In the genomic region with DNA sequence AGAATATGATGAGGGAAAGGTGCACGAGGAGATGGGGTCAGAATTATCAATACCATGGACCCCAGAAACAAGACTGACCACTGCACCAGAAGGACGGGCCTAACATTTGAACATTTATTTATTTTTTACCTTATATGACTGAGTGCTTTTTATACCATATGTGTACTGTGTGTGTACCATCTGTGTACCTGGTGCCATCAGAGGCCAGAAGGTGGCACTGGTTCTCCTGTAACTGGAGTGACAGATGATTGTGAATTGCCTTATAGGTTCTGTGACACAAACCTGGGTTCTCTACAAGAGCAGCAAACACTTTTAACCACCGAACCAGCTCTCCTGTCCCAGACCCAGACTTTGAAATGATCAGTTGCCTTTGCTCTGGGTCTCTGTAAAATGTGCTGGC, we compare ENCODE assay signal across 1 mouse cellular context.
TF ChIP-seq lines count a peak whose summit lies in the region.

No protein-coding gene starts in this region.

TF ChIP-seq in CH12.LX, 34 proteins besides CTCF, POLR2A, EP300 and RAD21:
- TF ChIP-seq CHD2 (IDR thresholded peaks at IDR 0.05; ENCODE audit: low read length) (no peak), JUND (conservative IDR thresholded peaks at IDR 0.05; ENCODE audit: low read depth, low read length) (no peak), MAZ (IDR thresholded peaks at IDR 0.05; ENCODE audit: low read depth, low read length) (no peak), SMC3 (IDR thresholded peaks at IDR 0.05; ENCODE audit: low read depth, low read length) (peak; percentile 39), HCFC1 (IDR thresholded peaks at IDR 0.05; ENCODE audit: low read depth, low read length) (no peak), E2F4 (IDR thresholded peaks at IDR 0.05; ENCODE audit: insufficient replicate concordance, low read depth, low read length) (no peak)
